Mouse (Mus musculus): ENCODE measurements around the gene Enox1. TPM values are rescaled to one million over a fixed set of nuclear protein-coding genes. Genes with fewer than 3 reads are reported as not detected.

Enox1 gene
- polyA plus RNA-seq, 1 experiment, result 3.1 TPM

DNA sequence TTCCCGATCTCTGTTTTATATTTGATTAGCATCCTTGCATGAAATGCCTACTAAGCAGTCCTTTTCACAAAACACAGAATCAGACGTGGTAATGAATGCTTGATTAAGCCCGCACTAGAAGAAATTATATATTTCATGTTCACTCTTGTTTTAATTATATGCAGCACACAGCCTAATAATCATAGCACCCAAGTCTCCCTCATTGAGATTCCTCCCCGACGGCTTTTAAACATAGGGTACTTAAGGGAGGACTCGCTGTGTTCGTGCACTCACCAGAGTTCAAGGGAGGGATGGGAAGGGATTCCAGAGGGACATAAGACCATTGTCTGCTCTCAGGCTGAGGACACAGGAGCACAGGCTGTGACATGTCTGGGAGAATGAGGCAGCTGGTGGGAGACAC, 512.9 kb downstream of the Enox1 start:
- Histone ChIP-seq H3K9me3 (replicated peaks; ENCODE audit: control insufficient read depth, insufficient read depth, low read length, poor library complexity, severe bottlenecking) (no peaks in the 10 kb centered on the region), H3K36me3 (ENCODE audit: control insufficient read depth, insufficient read depth, low read length, poor library complexity, severe bottlenecking) (peaks cover 7% of the 10 kb centered on the region; the same call in 1 of the 2 replicates), H3K27me3 (ENCODE audit: control insufficient read depth, insufficient read depth, low read length, poor library complexity, severe bottlenecking) (no peaks in the 10 kb centered on the region), H3K4me1 (ENCODE audit: control insufficient read depth, insufficient read depth, low read length) (no peaks in the 10 kb centered on the region), H3K9ac (ENCODE audit: low read depth, poor library complexity, severe bottlenecking) (no peak overlapping the region), H3K27ac (ENCODE audit: insufficient read depth, low read length) (no peak overlapping the region), H3K4me3 (ENCODE audit: low read depth, low read length) (no peak overlapping the region)
- TF ChIP-seq CTCF (IDR thresholded peaks at IDR 0.05; ENCODE audit: low read depth, low read length) (no peak), EP300 (IDR thresholded peaks at IDR 0.05; ENCODE audit: insufficient read depth, low read depth, low read length) (no peak), POLR2A (IDR thresholded peaks at IDR 0.05; ENCODE audit: insufficient read depth, low read length) (no peak)

DNA sequence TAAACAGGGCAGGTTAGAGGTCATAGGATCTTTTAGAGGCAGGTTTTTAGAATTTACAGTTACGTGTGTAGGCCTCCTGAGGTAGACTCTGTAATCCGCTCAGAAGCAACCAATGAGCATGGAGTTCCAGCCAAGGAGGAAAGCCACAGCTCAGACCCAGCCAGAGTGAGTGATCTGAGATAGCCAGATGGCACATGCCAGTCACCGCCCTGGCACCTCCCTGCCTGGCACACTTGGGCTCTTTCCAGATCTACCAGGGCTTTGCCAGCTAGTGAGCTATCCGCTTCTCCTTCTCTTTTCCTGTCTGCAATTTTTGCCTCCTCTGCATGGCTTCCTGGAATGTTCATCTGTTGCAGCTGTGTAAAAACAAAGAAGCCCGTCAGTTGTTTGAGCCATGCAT, 514.4 kb downstream of the Enox1 start:
- no peak overlapping the region for H3K4me3 ChIP-seq (ENCODE audit: low read depth, low read length)
- TF ChIP-seq CTCF (IDR thresholded peaks at IDR 0.05; ENCODE audit: low read depth, low read length) (no peak), EP300 (IDR thresholded peaks at IDR 0.05; ENCODE audit: insufficient read depth, low read depth, low read length) (no peak), POLR2A (IDR thresholded peaks at IDR 0.05; ENCODE audit: insufficient read depth, low read length) (no peak)
- no peaks in the 10 kb centered on the region for H3K27me3 ChIP-seq (ENCODE audit: control insufficient read depth, insufficient read depth, low read length, poor library complexity, severe bottlenecking)
- H3K36me3 ChIP-seq (ENCODE audit: control insufficient read depth, insufficient read depth, low read length, poor library complexity, severe bottlenecking), result no peaks in the 10 kb centered on the region; the same call in 1 of the 2 replicates
- H3K4me1 ChIP-seq (ENCODE audit: control insufficient read depth, insufficient read depth, low read length), result no peaks in the 10 kb centered on the region
- no peak overlapping the region for H3K27ac ChIP-seq (ENCODE audit: insufficient read depth, low read length)
- H3K9me3 ChIP-seq (replicated peaks; ENCODE audit: control insufficient read depth, insufficient read depth, low read length, poor library complexity, severe bottlenecking), result no peaks in the 10 kb centered on the region
- no peak overlapping the region for H3K9ac ChIP-seq (ENCODE audit: low read depth, poor library complexity, severe bottlenecking)

- TF ChIP-seq CTCF (IDR thresholded peaks at IDR 0.05; ENCODE audit: low read depth, low read length) (no peak), EP300 (IDR thresholded peaks at IDR 0.05; ENCODE audit: insufficient read depth, low read depth, low read length) (no peak)
- Histone ChIP-seq H3K27me3 (ENCODE audit: control insufficient read depth, insufficient read depth, low read length, poor library complexity, severe bottlenecking) (no peaks in the 10 kb centered on the region), H3K27ac (ENCODE audit: insufficient read depth, low read length) (no peak overlapping the region), H3K9ac (ENCODE audit: low read depth, poor library complexity, severe bottlenecking) (no peak overlapping the region), H3K9me3 (replicated peaks; ENCODE audit: control insufficient read depth, insufficient read depth, low read length, poor library complexity, severe bottlenecking) (no peaks in the 10 kb centered on the region), H3K4me1 (ENCODE audit: control insufficient read depth, insufficient read depth, low read length) (no peaks in the 10 kb centered on the region), H3K36me3 (ENCODE audit: control insufficient read depth, insufficient read depth, low read length, poor library complexity, severe bottlenecking) (no peaks in the 10 kb centered on the region; the same call in 1 of the 2 replicates), H3K4me3 (ENCODE audit: low read depth, low read length) (no peak overlapping the region)
Measured at GRCm38 (mm10) chr14:77671961-77672360, 515.4 kb downstream of the Enox1 start.

DNA sequence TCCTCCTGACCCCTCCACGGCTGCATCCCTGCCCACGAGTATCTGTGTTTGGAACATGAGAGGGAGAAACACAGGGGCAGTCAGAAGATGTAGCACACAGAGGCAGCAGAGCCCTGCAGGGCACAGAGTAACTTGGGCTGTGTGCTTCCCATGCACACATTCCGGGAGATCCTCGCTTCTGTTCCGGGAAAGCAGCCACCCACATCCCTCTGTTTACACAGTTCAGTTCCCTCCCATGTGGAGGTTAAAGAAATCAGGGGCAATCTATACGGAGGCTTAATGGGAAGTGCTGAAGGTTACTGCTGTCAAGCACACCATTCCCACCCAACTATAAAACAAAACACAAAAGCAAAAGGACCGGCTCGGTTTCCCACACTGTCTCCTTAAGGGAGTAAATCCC, 516.6 kb downstream of the Enox1 start:
- H3K4me1 ChIP-seq (ENCODE audit: control insufficient read depth, insufficient read depth, low read length), result no peaks in the 10 kb centered on the region
- H3K4me3 ChIP-seq (ENCODE audit: low read depth, low read length), result no peak overlapping the region
- H3K36me3 ChIP-seq (ENCODE audit: control insufficient read depth, insufficient read depth, low read length, poor library complexity, severe bottlenecking), result no peaks in the 10 kb centered on the region; the same call in none of the 2 replicates
- no peaks in the 10 kb centered on the region for H3K9me3 ChIP-seq (replicated peaks; ENCODE audit: control insufficient read depth, insufficient read depth, low read length, poor library complexity, severe bottlenecking)
- H3K27me3 ChIP-seq (ENCODE audit: control insufficient read depth, insufficient read depth, low read length, poor library complexity, severe bottlenecking), result no peaks in the 10 kb centered on the region
- no peak for TF ChIP-seq POLR2A (IDR thresholded peaks at IDR 0.05; ENCODE audit: insufficient read depth, low read length)
- TF ChIP-seq EP300 (IDR thresholded peaks at IDR 0.05; ENCODE audit: insufficient read depth, low read depth, low read length), result no peak
- TF ChIP-seq CTCF (IDR thresholded peaks at IDR 0.05; ENCODE audit: low read depth, low read length), result no peak
- H3K27ac ChIP-seq (ENCODE audit: insufficient read depth, low read length), result no peak overlapping the region
- no peak overlapping the region for H3K9ac ChIP-seq (ENCODE audit: low read depth, poor library complexity, severe bottlenecking)

GRCm38 (mm10) chr14:77677951-77678350, 521.4 kb downstream of the Enox1 start:
- H3K9ac ChIP-seq (ENCODE audit: low read depth, poor library complexity, severe bottlenecking), result no peak overlapping the region
- H3K4me3 ChIP-seq (ENCODE audit: low read depth, low read length), result no peak overlapping the region
- no peaks in the 10 kb centered on the region for H3K4me1 ChIP-seq (ENCODE audit: control insufficient read depth, insufficient read depth, low read length)
- no peak overlapping the region for H3K27ac ChIP-seq (ENCODE audit: insufficient read depth, low read length)
- no peaks in the 10 kb centered on the region for H3K27me3 ChIP-seq (ENCODE audit: control insufficient read depth, insufficient read depth, low read length, poor library complexity, severe bottlenecking)
- H3K9me3 ChIP-seq (replicated peaks; ENCODE audit: control insufficient read depth, insufficient read depth, low read length, poor library complexity, severe bottlenecking), result no peaks in the 10 kb centered on the region
- no peak for TF ChIP-seq POLR2A (IDR thresholded peaks at IDR 0.05; ENCODE audit: insufficient read depth, low read length)
- TF ChIP-seq EP300 (IDR thresholded peaks at IDR 0.05; ENCODE audit: insufficient read depth, low read depth, low read length), result no peak
- TF ChIP-seq CTCF (IDR thresholded peaks at IDR 0.05; ENCODE audit: low read depth, low read length), result no peak
- no peaks in the 10 kb centered on the region; the same call in none of the 2 replicates for H3K36me3 ChIP-seq (ENCODE audit: control insufficient read depth, insufficient read depth, low read length, poor library complexity, severe bottlenecking)

GRCm38 (mm10) chr14:77679877-77680276, 523.3 kb downstream of the Enox1 start:
- Histone ChIP-seq H3K9ac (ENCODE audit: low read depth, poor library complexity, severe bottlenecking) (no peak overlapping the region), H3K4me1 (ENCODE audit: control insufficient read depth, insufficient read depth, low read length) (no peaks in the 10 kb centered on the region), H3K36me3 (ENCODE audit: control insufficient read depth, insufficient read depth, low read length, poor library complexity, severe bottlenecking) (peaks cover 2% of the 10 kb centered on the region), H3K27me3 (ENCODE audit: control insufficient read depth, insufficient read depth, low read length, poor library complexity, severe bottlenecking) (no peaks in the 10 kb centered on the region), H3K9me3 (replicated peaks; ENCODE audit: control insufficient read depth, insufficient read depth, low read length, poor library complexity, severe bottlenecking) (no peaks in the 10 kb centered on the region), H3K27ac (ENCODE audit: insufficient read depth, low read length) (no peak overlapping the region), H3K4me3 (ENCODE audit: low read depth, low read length) (no peak overlapping the region)
- TF ChIP-seq POLR2A (IDR thresholded peaks at IDR 0.05; ENCODE audit: insufficient read depth, low read length) (no peak), CTCF (IDR thresholded peaks at IDR 0.05; ENCODE audit: low read depth, low read length) (no peak), EP300 (IDR thresholded peaks at IDR 0.05; ENCODE audit: insufficient read depth, low read depth, low read length) (no peak)

Data from ES-Bruce4 (cell line).